Mouse (Mus musculus): Measurements from ENCODE around the gene Prpf39. TPM values are rescaled to one million over a fixed set of nuclear protein-coding genes. Genes with fewer than 3 reads are reported as not detected.

Prpf39 gene
- polyA plus RNA-seq, 2 experiments, result 51.9 to 58.2 TPM

DNA sequence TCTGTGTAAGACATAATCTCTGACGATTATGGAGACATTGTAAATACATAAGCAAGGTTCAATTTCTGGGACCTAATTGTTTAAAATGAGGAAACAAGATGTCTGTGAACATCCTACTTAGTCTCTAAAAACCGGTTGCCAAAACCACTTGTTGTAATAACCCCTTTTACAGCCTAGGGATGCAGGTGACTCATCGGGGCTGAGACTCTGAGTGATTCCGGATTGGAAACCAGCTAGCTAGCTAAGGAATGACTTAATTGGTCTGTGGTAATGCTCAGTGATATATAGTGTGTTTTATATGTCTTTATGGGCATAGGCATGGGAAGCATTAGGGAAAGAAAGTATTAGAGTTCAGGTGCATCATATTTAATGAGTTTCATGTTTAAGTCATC lies 1.4 kb downstream of the Prpf39 start:
- H3K4me1 ChIP-seq (ENCODE audit: control insufficient read depth, insufficient read depth, low read length), result peaks cover 15% of the 10 kb centered on the region; the same call in 1 of the 2 replicates
- H3K4me2 ChIP-seq (replicated peaks; ENCODE audit: low read depth, low read length, severe bottlenecking), result peak overlapping the region; percentile 66
- no peak overlapping the region for H3K27ac ChIP-seq (replicated peaks; ENCODE audit: low read depth, low read length)
- H3K4me3 ChIP-seq (replicated peaks; ENCODE audit: low read length), result peak overlapping the region; percentile 95
- peaks cover 10% of the 10 kb centered on the region for H3K36me3 ChIP-seq (ENCODE audit: control insufficient read depth, insufficient read depth, low read length)
- H3K27me3 ChIP-seq (ENCODE audit: control insufficient read depth, insufficient read depth, low read length), result no peaks in the 10 kb centered on the region
- no peak overlapping the region for H3K9ac ChIP-seq (ENCODE audit: low read depth, low read length, severe bottlenecking)
- 8% methylated on average over 4 of the region's 4 CpGs for WGBS
- peak; percentile 18 for DNase-seq (ENCODE audit: low spot score)
- no peaks in the 10 kb centered on the region for H3K9me3 ChIP-seq (ENCODE audit: control insufficient read depth, low read length)
- TF ChIP-seq POLR2A (IDR thresholded peaks at IDR 0.05; ENCODE audit: borderline replicate concordance, extremely low read depth, insufficient read depth, insufficient read length), result no peak
- ATAC-seq (ENCODE audit: low FRiP score, low read depth), result no peak

DNA sequence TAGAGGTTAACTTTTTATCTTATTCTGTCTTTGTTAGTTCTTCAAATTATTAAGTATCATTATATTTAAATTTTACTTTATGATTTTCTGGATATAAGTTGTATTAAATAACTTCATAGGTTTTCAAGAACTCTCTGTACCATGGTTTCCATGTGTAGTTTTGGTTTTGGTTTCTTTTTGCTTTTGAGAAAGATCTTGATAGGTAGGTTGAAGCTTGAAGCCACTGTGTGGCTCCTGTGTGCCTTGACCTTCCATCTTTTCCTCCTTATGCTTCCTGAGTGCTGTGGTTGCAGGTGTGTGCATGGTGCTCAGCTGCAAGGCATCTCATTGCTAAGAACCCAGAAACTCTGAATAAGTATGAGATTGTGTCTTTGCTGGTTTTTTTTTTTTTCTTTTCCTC lies 12.7 kb downstream of the Prpf39 start:
- H3K9me3 ChIP-seq (ENCODE audit: control insufficient read depth, low read length), result no peaks in the 10 kb centered on the region

DNA sequence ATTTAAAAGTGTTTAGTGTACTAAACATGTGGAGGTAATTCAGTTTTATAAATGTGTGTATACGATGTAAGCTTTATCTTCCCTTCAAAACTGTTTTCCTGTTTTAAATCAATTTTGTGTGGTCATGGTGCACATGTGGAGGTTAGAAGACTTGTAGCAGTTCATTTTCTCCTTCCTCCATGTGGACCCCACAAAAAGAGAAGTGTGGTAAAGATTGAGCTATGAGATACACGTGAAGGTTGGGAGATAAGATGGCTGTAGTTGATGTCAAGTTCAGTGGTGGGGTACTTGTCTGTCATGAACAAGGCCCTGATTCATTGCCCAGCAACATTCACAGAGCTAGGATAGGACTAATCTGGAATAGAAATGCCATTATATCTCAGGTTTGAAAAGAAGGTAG lies 22.1 kb downstream of the Prpf39 start:
- peaks cover 74% of the 10 kb centered on the region for H3K36me3 ChIP-seq (ENCODE audit: control insufficient read depth, insufficient read depth, low read length)
- H3K27me3 ChIP-seq (ENCODE audit: control insufficient read depth, insufficient read depth, low read length), result no peaks in the 10 kb centered on the region
- ATAC-seq (ENCODE audit: low FRiP score, low read depth), result no peak
- WGBS, result 82% methylated on average over 2 of the region's 2 CpGs
- no peak overlapping the region for H3K27ac ChIP-seq (replicated peaks; ENCODE audit: low read depth, low read length)
- H3K9me3 ChIP-seq (ENCODE audit: control insufficient read depth, low read length), result no peaks in the 10 kb centered on the region
- H3K4me1 ChIP-seq (ENCODE audit: control insufficient read depth, insufficient read depth, low read length), result no peaks in the 10 kb centered on the region
- H3K4me2 ChIP-seq (replicated peaks; ENCODE audit: low read depth, low read length, severe bottlenecking), result no peak overlapping the region
- no peak overlapping the region for H3K9ac ChIP-seq (ENCODE audit: low read depth, low read length, severe bottlenecking)
- no peak overlapping the region for H3K4me3 ChIP-seq (replicated peaks; ENCODE audit: low read length)
- no peak for DNase-seq (ENCODE audit: low spot score)
- no peak for TF ChIP-seq POLR2A (IDR thresholded peaks at IDR 0.05; ENCODE audit: borderline replicate concordance, extremely low read depth, insufficient read depth, insufficient read length)

More for the DNA sequence above, 12.7 kb downstream of the Prpf39 start:
- no peak overlapping the region for H3K9ac ChIP-seq (ENCODE audit: low read depth, low read length, severe bottlenecking)
- no peak overlapping the region for H3K27ac ChIP-seq (replicated peaks; ENCODE audit: low read depth, low read length)
- no peak for TF ChIP-seq POLR2A (IDR thresholded peaks at IDR 0.05; ENCODE audit: borderline replicate concordance, extremely low read depth, insufficient read depth, insufficient read length)
- H3K27me3 ChIP-seq (ENCODE audit: control insufficient read depth, insufficient read depth, low read length), result no peaks in the 10 kb centered on the region
- no peak for DNase-seq (ENCODE audit: low spot score)
- H3K4me2 ChIP-seq (replicated peaks; ENCODE audit: low read depth, low read length, severe bottlenecking), result no peak overlapping the region
- no peak for ATAC-seq (ENCODE audit: low FRiP score, low read depth)
- H3K4me1 ChIP-seq (ENCODE audit: control insufficient read depth, insufficient read depth, low read length), result no peaks in the 10 kb centered on the region
- no peak overlapping the region for H3K4me3 ChIP-seq (replicated peaks; ENCODE audit: low read length)
- H3K36me3 ChIP-seq (ENCODE audit: control insufficient read depth, insufficient read depth, low read length), result peaks cover 60% of the 10 kb centered on the region

DNA sequence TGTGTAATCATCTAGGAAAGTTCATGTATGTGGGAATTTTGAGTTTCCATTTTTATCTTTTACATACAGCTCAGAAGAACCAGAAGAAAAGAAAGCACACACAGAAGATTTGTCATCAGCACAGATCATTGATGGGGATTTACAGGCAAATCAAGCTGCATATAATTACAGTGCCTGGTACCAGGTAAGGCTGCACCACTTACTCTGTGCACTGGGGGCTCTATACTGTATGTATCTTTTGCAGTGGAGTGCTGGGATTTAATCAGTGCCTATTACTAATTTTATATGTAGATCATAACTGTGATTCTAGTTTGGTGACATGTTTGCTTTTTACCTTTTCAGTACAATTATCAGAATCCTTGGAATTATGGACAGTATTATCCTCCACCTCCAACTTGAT lies 24.9 kb downstream of the Prpf39 start:
- Histone ChIP-seq H3K4me1 (ENCODE audit: control insufficient read depth, insufficient read depth, low read length) (no peaks in the 10 kb centered on the region), H3K9ac (ENCODE audit: low read depth, low read length, severe bottlenecking) (no peak overlapping the region), H3K4me2 (replicated peaks; ENCODE audit: low read depth, low read length, severe bottlenecking) (no peak overlapping the region), H3K27me3 (ENCODE audit: control insufficient read depth, insufficient read depth, low read length) (no peaks in the 10 kb centered on the region), H3K9me3 (ENCODE audit: control insufficient read depth, low read length) (no peaks in the 10 kb centered on the region), H3K36me3 (ENCODE audit: control insufficient read depth, insufficient read depth, low read length) (peaks cover 76% of the 10 kb centered on the region), H3K27ac (replicated peaks; ENCODE audit: low read depth, low read length) (no peak overlapping the region), H3K4me3 (replicated peaks; ENCODE audit: low read length) (no peak overlapping the region)
- DNase-seq (ENCODE audit: low spot score) (no peak), ATAC-seq (ENCODE audit: low FRiP score, low read depth) (no peak)
- no peak for TF ChIP-seq POLR2A (IDR thresholded peaks at IDR 0.05; ENCODE audit: borderline replicate concordance, extremely low read depth, insufficient read depth, insufficient read length)

DNA sequence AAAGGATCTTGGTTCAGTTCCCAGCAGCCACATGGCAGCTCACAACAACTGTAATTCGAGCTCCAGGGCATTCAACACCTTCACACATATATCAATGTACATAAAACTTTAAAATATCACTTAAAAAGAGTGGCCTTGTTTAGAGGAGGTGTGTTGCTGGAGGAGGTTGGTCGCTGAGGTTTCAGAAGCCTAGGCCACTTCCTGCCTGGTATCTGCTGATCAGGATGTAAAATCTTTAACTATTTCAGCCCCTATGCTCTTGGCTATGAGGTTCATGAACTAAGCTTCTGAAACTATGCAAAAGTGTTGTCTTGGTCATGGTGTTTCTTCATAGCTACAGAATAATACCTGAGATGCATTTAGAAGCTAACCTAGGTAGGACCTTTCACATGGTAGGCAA lies 29.1 kb downstream of the Prpf39 start:
- no peak overlapping the region for H3K4me3 ChIP-seq (replicated peaks; ENCODE audit: low read length)
- ATAC-seq (ENCODE audit: low FRiP score, low read depth) (no peak), DNase-seq (ENCODE audit: low spot score) (no peak)
- TF ChIP-seq POLR2A (IDR thresholded peaks at IDR 0.05; ENCODE audit: borderline replicate concordance, extremely low read depth, insufficient read depth, insufficient read length), result no peak
- H3K27me3 ChIP-seq (ENCODE audit: control insufficient read depth, insufficient read depth, low read length), result no peaks in the 10 kb centered on the region
- H3K4me1 ChIP-seq (ENCODE audit: control insufficient read depth, insufficient read depth, low read length), result no peaks in the 10 kb centered on the region
- no peaks in the 10 kb centered on the region for H3K9me3 ChIP-seq (ENCODE audit: control insufficient read depth, low read length)
- H3K36me3 ChIP-seq (ENCODE audit: control insufficient read depth, insufficient read depth, low read length), result peaks cover 73% of the 10 kb centered on the region
- WGBS, result 54% methylated on average over 2 of the region's 2 CpGs
- H3K27ac ChIP-seq (replicated peaks; ENCODE audit: low read depth, low read length), result no peak overlapping the region
- no peak overlapping the region for H3K9ac ChIP-seq (ENCODE audit: low read depth, low read length, severe bottlenecking)
- no peak overlapping the region for H3K4me2 ChIP-seq (replicated peaks; ENCODE audit: low read depth, low read length, severe bottlenecking)

DNA sequence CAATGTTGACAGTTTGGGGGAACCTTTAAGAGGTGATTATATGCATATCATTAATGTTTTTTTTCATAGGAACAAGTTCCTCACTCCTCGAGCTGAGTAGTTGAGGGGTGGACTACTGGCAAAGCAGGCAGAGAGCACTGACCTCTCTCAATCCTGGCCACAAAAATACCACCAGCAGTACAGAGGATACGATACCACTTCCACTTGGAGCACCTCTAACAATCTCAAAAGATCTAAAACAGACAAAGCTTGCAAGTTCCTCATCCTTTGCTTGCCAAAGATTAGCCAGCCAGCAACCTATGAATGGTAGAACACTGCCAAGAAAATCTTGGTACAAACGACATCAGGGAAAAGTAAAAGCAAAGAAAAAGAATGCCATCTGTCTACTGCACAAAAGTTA lies 30.1 kb downstream of the Prpf39 start:
- no peak for TF ChIP-seq POLR2A (IDR thresholded peaks at IDR 0.05; ENCODE audit: borderline replicate concordance, extremely low read depth, insufficient read depth, insufficient read length)
- H3K27ac ChIP-seq (replicated peaks; ENCODE audit: low read depth, low read length), result no peak overlapping the region
- H3K4me2 ChIP-seq (replicated peaks; ENCODE audit: low read depth, low read length, severe bottlenecking), result no peak overlapping the region
- 69% methylated on average over 3 of the region's 3 CpGs for WGBS
- ATAC-seq (ENCODE audit: low FRiP score, low read depth) (no peak), DNase-seq (ENCODE audit: low spot score) (no peak)
- H3K9me3 ChIP-seq (ENCODE audit: control insufficient read depth, low read length), result no peaks in the 10 kb centered on the region
- no peak overlapping the region for H3K9ac ChIP-seq (ENCODE audit: low read depth, low read length, severe bottlenecking)
- H3K4me1 ChIP-seq (ENCODE audit: control insufficient read depth, insufficient read depth, low read length), result no peaks in the 10 kb centered on the region
- H3K36me3 ChIP-seq (ENCODE audit: control insufficient read depth, insufficient read depth, low read length), result peaks cover 69% of the 10 kb centered on the region
- H3K4me3 ChIP-seq (replicated peaks; ENCODE audit: low read length), result no peak overlapping the region
- H3K27me3 ChIP-seq (ENCODE audit: control insufficient read depth, insufficient read depth, low read length), result no peaks in the 10 kb centered on the region

Data from limb, embryonic 14.5 days (tissue).